Mouse (Mus musculus) midbrain, embryonic 11.5 days (tissue): Measurements from ENCODE around the gene Tcf7. TPM values are rescaled to one million over a fixed set of nuclear protein-coding genes. Genes with fewer than 3 reads are reported as not detected.

Experiments
- ATAC-seq: fragments of 200-750 bp; cut with Nextera tagmentation; 2 replicates; pipeline ENCODE4 v1.8.0; 2017; ENCODE audit warnings: moderate TSS enrichment, moderate library complexity; ENCODE audit not compliant: low FRiP score
- DNase-seq: peaks from one replicate; pipeline ENCODE4 v3.0.0; 2015; ENCODE audit warnings: low spot score; ENCODE audit errors: missing footprints
- H3K27ac ChIP-seq: fragments of 300-500 bp; sonication (generic); 2 replicates; pipeline ENCODE4 v1.5.1; 2014; ENCODE audit warnings: low read depth, low read length
- H3K27me3 ChIP-seq: fragments of 300-500 bp; sonication (generic); 2 replicates; pipeline ENCODE4 v1.6.1; 2014; ENCODE audit warnings: mild to moderate bottlenecking, low read length, moderate library complexity, mixed read lengths; ENCODE audit not compliant: control insufficient read depth, insufficient read depth
- H3K36me3 ChIP-seq: fragments of 300-500 bp; sonication (generic); 2 replicates; pipeline ENCODE4 v1.6.1; 2014; ENCODE audit warnings: mild to moderate bottlenecking, low read length, moderate library complexity, mixed read lengths; ENCODE audit not compliant: control insufficient read depth, insufficient read depth
- H3K4me1 ChIP-seq: fragments of 300-500 bp; sonication (generic); 2 replicates; pipeline ENCODE4 v1.6.1; 2014; ENCODE audit warnings: low read length; ENCODE audit not compliant: control insufficient read depth, insufficient read depth
- H3K4me2 ChIP-seq: fragments of 300-500 bp; sonication (generic); 2 replicates; pipeline ENCODE4 v1.6.1; 2014; ENCODE audit warnings: mild to moderate bottlenecking, moderate library complexity
- H3K4me3 ChIP-seq: fragments of 300-500 bp; sonication (generic); 2 replicates; pipeline ENCODE4 v1.5.1; 2014; ENCODE audit warnings: low read depth, low read length
- H3K9ac ChIP-seq: fragments of 300-500 bp; sonication (generic); 2 replicates; pipeline ENCODE4 v1.6.1; 2014; ENCODE audit warnings: low read length
- H3K9me3 ChIP-seq: fragments of 300-500 bp; sonication (generic); 2 replicates; pipeline ENCODE4 v1.6.1; 2016; ENCODE audit warnings: low read length; ENCODE audit not compliant: control insufficient read depth
- WGBS: fragments of 180-500 bp; shearing (Covaris S2); extraction: QIAGEN DNeasy Blood & Tissue Kit; methylation state at CpG from one replicate; pipeline ENCODE4 v1.1.7; 2014; 5-methylcytosine and 5-hydroxymethylcytosine counted together
- polyA plus RNA-seq: library from polyadenylated mRNA; unstranded; fragments of >200 nt; fragmentation: Nextera tagmentation; extraction: Ambion mirVana; gene quantifications from 2 replicates; pipeline ENCODE4 v1.2.1, GENCODE M21; 2014

Tcf7 gene
- polyA plus RNA-seq, 1 experiment from 2014 or later = 10.7 TPM

DNA sequence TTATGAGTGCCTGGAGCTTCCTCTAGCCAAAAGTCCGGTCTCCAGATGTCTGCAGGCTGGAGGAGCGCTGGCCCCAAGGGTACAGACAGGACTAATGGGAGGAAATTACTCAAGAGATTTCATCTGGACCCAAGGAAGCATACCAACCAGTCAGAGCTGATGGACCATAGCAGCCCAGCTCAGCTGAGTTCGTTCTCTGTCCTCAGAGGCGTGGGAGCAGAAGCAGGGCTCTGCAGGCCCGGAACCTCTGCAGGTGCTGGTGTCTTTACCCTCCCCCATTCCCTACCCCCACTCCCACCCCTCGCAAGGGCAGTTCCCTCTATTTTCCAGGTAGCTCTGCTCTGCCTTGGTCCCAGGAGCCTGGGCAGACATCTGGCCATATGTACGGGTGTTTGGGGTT lies 9.5 kb upstream of the Tcf7 start:
- no peak overlapping the region for H3K4me2 ChIP-seq
- DNase-seq (no peak), ATAC-seq (no peak)
- no peaks in the 10 kb centered on the region for H3K4me1 ChIP-seq
- 75% methylated on average over 7 of the region's 7 CpGs for WGBS
- H3K4me3 ChIP-seq = no peak overlapping the region
- H3K27me3 ChIP-seq = no peaks in the 10 kb centered on the region
- H3K36me3 ChIP-seq = no peaks in the 10 kb centered on the region
- H3K27ac ChIP-seq = no peak overlapping the region
- H3K9ac ChIP-seq = no peak overlapping the region
- no peaks in the 10 kb centered on the region for H3K9me3 ChIP-seq

DNA sequence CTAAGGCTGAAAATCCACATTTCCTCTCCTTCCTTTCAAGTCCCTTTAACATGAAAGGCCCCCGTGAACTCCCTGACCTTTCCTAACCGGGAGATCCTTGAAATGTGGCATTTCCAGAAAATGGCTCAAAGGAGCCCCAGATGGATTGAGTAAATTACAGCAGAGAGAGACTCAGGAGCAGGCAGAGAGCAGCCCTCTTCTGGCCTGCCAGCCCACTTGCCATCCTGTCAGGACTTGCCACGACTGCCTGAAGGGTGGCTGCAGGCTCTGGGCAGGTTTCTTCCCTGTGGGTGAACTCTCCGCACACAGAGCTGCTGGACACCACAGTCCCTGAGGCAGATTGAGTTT lies 4.1 kb upstream of the Tcf7 start:
- H3K4me3 ChIP-seq = no peak overlapping the region
- peaks cover 25% of the 10 kb centered on the region for H3K4me1 ChIP-seq
- no peak overlapping the region for H3K4me2 ChIP-seq
- no peaks in the 10 kb centered on the region for H3K36me3 ChIP-seq
- no peak overlapping the region for H3K27ac ChIP-seq
- no peak overlapping the region for H3K9ac ChIP-seq
- H3K27me3 ChIP-seq = peaks cover 27% of the 10 kb centered on the region
- ATAC-seq (no peak), DNase-seq (no peak)
- H3K9me3 ChIP-seq = no peaks in the 10 kb centered on the region
- WGBS = 11% methylated on average over 4 of the region's 4 CpGs

DNA sequence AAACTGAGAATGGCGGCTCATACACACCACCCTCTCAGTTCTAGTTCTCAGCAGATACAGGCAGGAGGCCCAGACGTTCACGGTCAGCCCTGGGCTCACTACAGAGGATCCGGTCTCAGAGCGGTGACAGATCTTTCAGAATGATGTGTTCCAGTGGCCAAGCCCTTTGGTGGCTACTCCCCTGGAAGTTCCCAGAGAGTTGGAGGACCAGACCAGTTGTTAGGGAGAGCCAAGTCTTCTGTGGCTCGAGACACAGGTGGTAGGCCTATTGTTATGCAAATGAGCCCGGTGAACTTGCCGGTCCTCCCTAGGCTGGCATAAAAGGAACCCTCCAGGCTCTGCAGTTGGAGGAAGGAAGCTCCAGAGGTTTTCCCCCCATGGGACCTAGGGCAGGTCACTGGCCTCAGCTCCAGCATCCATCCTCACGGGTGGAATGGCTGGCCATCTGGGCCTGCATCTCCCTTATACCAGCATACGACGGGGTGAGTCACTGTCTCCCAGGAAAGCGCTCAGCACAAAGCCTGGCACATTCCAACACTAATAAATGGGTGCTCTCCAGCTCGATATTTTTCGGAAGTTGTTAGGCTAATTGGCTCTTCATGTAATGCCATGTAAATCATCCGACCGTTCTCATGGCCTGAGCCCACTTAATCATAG lies 3.6 kb upstream of the Tcf7 start:
- Histone ChIP-seq H3K27ac (no peak overlapping the region), H3K4me3 (no peak overlapping the region), H3K4me2 (no peak overlapping the region), H3K4me1 (peaks cover 25% of the 10 kb centered on the region), H3K9me3 (no peaks in the 10 kb centered on the region), H3K36me3 (no peaks in the 10 kb centered on the region), H3K27me3 (peaks cover 27% of the 10 kb centered on the region), H3K9ac (no peak overlapping the region)
- ATAC-seq = no peak
- peak; percentile 86 for DNase-seq
- 12% methylated on average over 16 of the region's 16 CpGs for WGBS

DNA sequence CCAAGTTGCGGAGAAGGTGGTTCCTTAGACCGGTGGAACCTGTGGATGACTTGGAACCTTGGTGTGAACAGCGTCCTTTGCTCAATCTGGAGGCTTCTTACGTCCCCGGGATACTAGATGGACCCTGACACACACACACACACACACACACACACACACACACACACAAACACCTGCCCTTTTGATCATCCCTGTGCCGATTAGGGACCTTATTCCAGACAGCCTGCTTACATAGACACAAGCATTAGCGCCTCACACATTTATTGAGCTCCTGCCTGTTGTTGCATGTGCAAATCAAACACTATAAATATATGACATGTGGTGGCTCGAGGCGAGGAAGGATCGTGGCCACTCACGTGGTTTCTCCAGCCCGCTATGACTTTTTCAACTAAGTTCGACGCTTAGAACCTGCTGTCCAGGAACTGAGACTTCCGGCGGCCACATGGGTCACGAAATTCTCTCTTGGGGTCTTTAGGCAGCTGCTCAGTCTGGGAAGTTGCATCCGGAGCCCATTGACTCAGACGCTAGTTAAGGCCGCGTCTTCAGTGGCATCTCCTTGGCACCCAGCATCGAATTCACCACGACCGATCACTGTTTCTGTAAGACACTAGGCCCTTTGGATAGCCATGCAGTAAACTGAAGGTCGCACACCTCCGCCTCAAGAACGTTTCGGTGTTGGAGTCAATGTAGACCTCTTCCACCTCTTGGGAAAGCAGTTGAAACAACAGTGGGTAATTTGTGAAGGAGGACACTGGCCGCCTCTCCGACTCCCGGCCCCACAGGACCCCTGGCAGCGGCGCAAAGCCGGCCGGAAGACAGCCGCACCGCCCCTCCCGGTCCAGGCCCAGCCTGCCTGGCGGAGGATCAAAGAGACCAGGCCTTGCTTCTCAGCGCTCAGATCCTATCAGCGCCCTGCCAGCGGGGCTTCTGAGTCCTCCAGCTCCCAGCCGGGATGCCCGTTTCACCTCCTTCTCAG lies 1.1 kb upstream of the Tcf7 start:
- Histone ChIP-seq H3K9me3 (no peaks in the 10 kb centered on the region), H3K36me3 (no peaks in the 10 kb centered on the region), H3K9ac (peak overlapping the region; percentile 25; the same call in 1 of the 2 replicates), H3K4me3 (peak overlapping the region; percentile 57), H3K4me1 (peaks cover 25% of the 10 kb centered on the region), H3K27ac (no peak overlapping the region), H3K27me3 (peaks cover 27% of the 10 kb centered on the region), H3K4me2 (peak overlapping the region; percentile 96)
- 0 out of 2 replicates have a peak, but pooled peaks have one; percentile 6 for ATAC-seq
- DNase-seq = peak; percentile 92
- 10% methylated on average over 44 of the region's 44 CpGs for WGBS

GRCm38 (mm10) chr11:52282420-52282773 lies 417 bp downstream of the Tcf7 start:
- no peaks in the 10 kb centered on the region for H3K36me3 ChIP-seq
- peaks cover 27% of the 10 kb centered on the region for H3K27me3 ChIP-seq
- peaks cover 25% of the 10 kb centered on the region for H3K4me1 ChIP-seq
- H3K27ac ChIP-seq = no peak overlapping the region
- peak overlapping the region; percentile 68 for H3K9ac ChIP-seq
- peak overlapping the region; percentile 57 for H3K4me3 ChIP-seq
- WGBS = 0% methylated on average over 19 of the region's 19 CpGs
- H3K9me3 ChIP-seq = no peaks in the 10 kb centered on the region
- peak overlapping the region; percentile 96 for H3K4me2 ChIP-seq
- no peak for DNase-seq
- peak; percentile 15; the same call in 1 of the 2 replicates for ATAC-seq

GRCm38 (mm10) chr11:52281568-52282328 lies 1.1 kb downstream of the Tcf7 start:
- 69% methylated on average over 19 of the region's 19 CpGs for WGBS
- DNase-seq (no peak), ATAC-seq (no peak)
- H3K9ac ChIP-seq = no peak overlapping the region
- peaks cover 21% of the 10 kb centered on the region for H3K4me1 ChIP-seq
- H3K27ac ChIP-seq = no peak overlapping the region
- peak overlapping the region; percentile 57 for H3K4me3 ChIP-seq
- H3K36me3 ChIP-seq = no peaks in the 10 kb centered on the region
- no peaks in the 10 kb centered on the region for H3K9me3 ChIP-seq
- peaks cover 27% of the 10 kb centered on the region for H3K27me3 ChIP-seq
- H3K4me2 ChIP-seq = peak overlapping the region; percentile 96

GRCm38 (mm10) chr11:52280566-52281455 lies 2.0 kb downstream of the Tcf7 start:
- no peak overlapping the region for H3K4me3 ChIP-seq
- no peaks in the 10 kb centered on the region for H3K9me3 ChIP-seq
- peaks cover 16% of the 10 kb centered on the region for H3K4me1 ChIP-seq
- no peak for DNase-seq
- no peak overlapping the region for H3K4me2 ChIP-seq
- 92% methylated on average over 11 of the region's 11 CpGs for WGBS
- no peak for ATAC-seq
- peaks cover 27% of the 10 kb centered on the region for H3K27me3 ChIP-seq
- no peak overlapping the region for H3K27ac ChIP-seq
- H3K9ac ChIP-seq = no peak overlapping the region
- no peaks in the 10 kb centered on the region for H3K36me3 ChIP-seq

DNA sequence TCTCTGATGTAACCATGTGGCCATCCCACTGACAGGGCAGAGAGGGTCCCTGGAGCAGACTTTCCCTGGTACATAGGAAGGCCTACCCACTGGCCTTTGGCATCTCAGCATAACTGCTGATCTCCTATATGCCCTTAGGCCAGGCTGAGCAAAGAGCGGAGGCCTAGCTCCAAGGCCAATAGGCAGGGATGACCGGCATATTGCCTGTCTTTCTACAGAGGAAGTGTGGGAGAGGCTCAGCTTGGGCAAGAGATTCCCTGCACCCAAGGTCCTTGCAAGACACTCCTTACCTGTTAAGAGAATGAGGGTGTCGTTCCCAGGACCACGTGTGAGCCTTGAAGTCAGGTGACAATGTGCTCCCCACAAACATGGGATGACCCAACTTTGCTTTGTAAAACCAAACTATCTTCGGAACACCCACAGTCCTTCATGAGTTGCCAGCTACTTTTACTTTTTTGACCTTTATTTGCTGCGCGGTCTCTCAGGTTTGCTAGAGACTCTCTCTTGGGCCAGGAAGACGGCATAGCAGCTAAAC lies 3.1 kb downstream of the Tcf7 start:
- no peaks in the 10 kb centered on the region for H3K9me3 ChIP-seq
- H3K27me3 ChIP-seq = peaks cover 19% of the 10 kb centered on the region
- H3K4me1 ChIP-seq = peaks cover 14% of the 10 kb centered on the region
- no peak overlapping the region for H3K9ac ChIP-seq
- DNase-seq (no peak), ATAC-seq (no peak)
- H3K4me2 ChIP-seq = no peak overlapping the region
- no peak overlapping the region for H3K27ac ChIP-seq
- 97% methylated on average over 8 of the region's 8 CpGs for WGBS
- H3K36me3 ChIP-seq = no peaks in the 10 kb centered on the region
- H3K4me3 ChIP-seq = no peak overlapping the region
